ENCODE assay signal across 8 mouse cellular contexts in the genomic region with DNA sequence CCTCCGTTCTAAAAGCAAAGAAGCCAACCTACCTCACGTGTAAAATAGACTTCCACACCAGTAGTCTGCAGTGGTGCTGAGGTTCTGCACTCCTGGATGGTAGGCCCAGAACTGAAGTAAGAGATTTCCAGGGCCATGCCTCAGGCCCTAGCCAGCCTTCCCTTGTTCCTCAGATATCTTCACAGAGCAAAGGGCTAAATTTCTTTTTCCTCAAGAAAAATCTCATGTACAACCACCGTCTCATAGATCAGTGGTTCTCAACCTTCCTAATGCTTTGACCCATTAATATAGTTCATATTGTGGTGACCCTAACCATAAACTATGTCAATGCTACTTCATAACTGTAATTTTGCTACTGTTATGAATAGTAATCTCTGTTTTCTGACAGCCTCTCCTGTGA.
DNase-seq lines count a peak whose midpoint lies in the region; ATAC-seq and TF ChIP-seq lines count a peak whose summit lies in the region.

No protein-coding gene starts in this region.

- no peak for DNase-seq in layer of hippocampus, adult 2 months (ENCODE audit: low spot score in 2 of 2)
- no peak for DNase-seq in layer of hippocampus, postnatal 36 days
- no peak for DNase-seq in embryonic facial prominence, embryonic 14.5 days (ENCODE audit: low spot score)
- DNase-seq in retina, postnatal 1 day, result no peak
- no peak for DNase-seq in adrenal gland, adult (ENCODE audit: inconsistent age in 2 of 2, low spot score in 1 of 2)
- no peak for DNase-seq in left cerebral cortex, adult 2 months (ENCODE audit: extremely low spot score in 1 of 2, low spot score in 2 of 2)

- peak overlapping the region; percentile 61; the same call in 1 of the 2 replicates for H3K9ac ChIP-seq in embryonic facial prominence, embryonic 14.5 days (ENCODE audit: low read depth, low read length)
- peak overlapping the region; percentile 94; the same call in 1 of the 2 replicates for H3K9ac ChIP-seq in intestine, postnatal 0 days (ENCODE audit: low read depth, low read length)
- H3K9ac ChIP-seq in neural tube, embryonic 13.5 days, result peak overlapping the region; percentile 54

- no peaks in the 10 kb centered on the region for H3K9me3 ChIP-seq in embryonic facial prominence, embryonic 14.5 days (ENCODE audit: control insufficient read depth, low read length)
- no peaks in the 10 kb centered on the region for H3K9me3 ChIP-seq in intestine, postnatal 0 days (ENCODE audit: control insufficient read depth)
- no peaks in the 10 kb centered on the region for H3K9me3 ChIP-seq in neural tube, embryonic 13.5 days

- 21% methylated on average over 3 of the region's 3 CpGs for WGBS in embryonic facial prominence, embryonic 14.5 days
- 38% methylated on average over 3 of the region's 3 CpGs for WGBS in intestine, postnatal 0 days
- WGBS in neural tube, embryonic 13.5 days, result 39% methylated on average over 3 of the region's 3 CpGs

- no peak for TF ChIP-seq CTCF in layer of hippocampus, adult 2 months (conservative IDR thresholded peaks at IDR 0.05)
- TF ChIP-seq CTCF in intestine, postnatal 0 days (IDR thresholded peaks at IDR 0.05; ENCODE audit: low read depth), result no peak
- TF ChIP-seq CTCF in left cerebral cortex, adult 2 months (IDR thresholded peaks at IDR 0.05), result no peak

- no peaks in the 10 kb centered on the region for H3K36me3 ChIP-seq in embryonic facial prominence, embryonic 14.5 days (ENCODE audit: control insufficient read depth, insufficient read depth, low read length)
- no peaks in the 10 kb centered on the region for H3K36me3 ChIP-seq in intestine, postnatal 0 days (ENCODE audit: control insufficient read depth, insufficient read depth)
- H3K36me3 ChIP-seq in neural tube, embryonic 13.5 days, result no peaks in the 10 kb centered on the region

- peak overlapping the region; percentile 84 for H3K4me3 ChIP-seq in layer of hippocampus, adult 2 months
- H3K4me3 ChIP-seq in embryonic facial prominence, embryonic 14.5 days (ENCODE audit: low read depth, low read length), result peak overlapping the region; percentile 98
- no peak overlapping the region; the same call in 1 of the 2 replicates for H3K4me3 ChIP-seq in intestine, postnatal 0 days (ENCODE audit: low read depth, low read length)
- peak overlapping the region; percentile 97; the same call in 1 of the 2 replicates for H3K4me3 ChIP-seq in neural tube, embryonic 13.5 days
- H3K4me3 ChIP-seq in left cerebral cortex, adult 2 months, result no peak overlapping the region; the same call in 1 of the 2 replicates

- ATAC-seq in embryonic facial prominence, embryonic 14.5 days (ENCODE audit: low read depth), result no peak
- ATAC-seq in intestine, postnatal 0 days, result no peak
- no peak; the same call in 1 of the 2 replicates for ATAC-seq in neural tube, embryonic 13.5 days (ENCODE audit: low read depth)

- peak overlapping the region; percentile 60; the same call in 1 of the 2 replicates for H3K27ac ChIP-seq in layer of hippocampus, adult 2 months
- H3K27ac ChIP-seq in embryonic facial prominence, embryonic 14.5 days (replicated peaks; ENCODE audit: low read depth, low read length), result peak overlapping the region; percentile 45; the same call in 1 of the 2 replicates
- no peak overlapping the region for H3K27ac ChIP-seq in intestine, postnatal 0 days (ENCODE audit: low read depth, low read length)
- H3K27ac ChIP-seq in neural tube, embryonic 13.5 days (replicated peaks), result 0 out of 2 replicates have a peak overlapping the region, but pooled peaks have one; percentile 49
- no peak overlapping the region for H3K27ac ChIP-seq in left cerebral cortex, adult 2 months

- peak overlapping the region; percentile 86 for H3K4me2 ChIP-seq in embryonic facial prominence, embryonic 14.5 days (ENCODE audit: low read depth, low read length)
- peak overlapping the region; percentile 98 for H3K4me2 ChIP-seq in intestine, postnatal 0 days (replicated peaks; ENCODE audit: low read depth)
- H3K4me2 ChIP-seq in neural tube, embryonic 13.5 days, result peak overlapping the region; percentile 97

- H3K27me3 ChIP-seq in embryonic facial prominence, embryonic 14.5 days (replicated peaks; ENCODE audit: control insufficient read depth, insufficient read depth, low read length), result no peaks in the 10 kb centered on the region
- no peaks in the 10 kb centered on the region for H3K27me3 ChIP-seq in intestine, postnatal 0 days (replicated peaks; ENCODE audit: control insufficient read depth, insufficient read depth, low read length)
- peaks cover 28% of the 10 kb centered on the region for H3K27me3 ChIP-seq in neural tube, embryonic 13.5 days

- H3K4me1 ChIP-seq in embryonic facial prominence, embryonic 14.5 days (ENCODE audit: control insufficient read depth, insufficient read depth, low read length), result peaks cover 30% of the 10 kb centered on the region
- H3K4me1 ChIP-seq in intestine, postnatal 0 days (replicated peaks; ENCODE audit: control insufficient read depth, insufficient read depth, low read length), result 0 out of 2 replicates have a peak, but pooled peaks cover 8% of the 10 kb centered on the region
- H3K4me1 ChIP-seq in neural tube, embryonic 13.5 days (replicated peaks), result peaks cover 79% of the 10 kb centered on the region

- intact Hi-C loops in left cerebral cortex, adult 2 months (cut with DNase I), result no loop called here

Comparison
In these comparisons a context has a peak if more than half of its experiments do, and no peak if none do; other contexts are left out.
1. H3K27ac ChIP-seq: peak in layer of hippocampus, adult 2 months (single experiment), embryonic facial prominence, embryonic 14.5 days (single experiment) and neural tube, embryonic 13.5 days (single experiment); none in intestine, postnatal 0 days (single experiment) and left cerebral cortex, adult 2 months (single experiment).
2. H3K4me3 ChIP-seq: peak in layer of hippocampus, adult 2 months (single experiment), embryonic facial prominence, embryonic 14.5 days (single experiment) and neural tube, embryonic 13.5 days (single experiment); none in intestine, postnatal 0 days (single experiment) and left cerebral cortex, adult 2 months (single experiment).
3. Peak in every context shown above with its lines, with median percentiles within 50 percentile points of each other: H3K4me2 ChIP-seq and H3K9ac ChIP-seq.